Mouse (Mus musculus) left cerebral cortex, adult 2 months (tissue): ENCODE data around the gene Shank2. TPM values are rescaled to one million over a fixed set of nuclear protein-coding genes. Genes with fewer than 3 reads are reported as not detected.

Experiments
- DNase-seq, 2 experiments: peaks; one replicate each; pipeline ENCODE4 v3.0.0; 2021 to 2022; ENCODE audit warnings: low spot score in 2 of 2, mixed read lengths in 1 of 2; ENCODE audit errors: extremely low spot score in 1 of 2
- H3K27ac ChIP-seq: fragments of 200-600 bp; 2 replicates; pipeline ENCODE4 v1.8.1; 2022
- H3K4me3 ChIP-seq: fragments of 200-600 bp; 2 replicates; pipeline ENCODE4 v1.8.1; 2022
- CTCF ChIP-seq: fragments of 200-600 bp; IDR thresholded peaks from 2 replicates; pipeline ENCODE4 v1.8.1; 2022; ENCODE audit warnings: antibody characterized with exemption, mild to moderate bottlenecking, moderate library complexity
- intact Hi-C: fragments of 180-260 bp; cut with DNase I; formaldehyde crosslinking; loops from one replicate; pipeline ENCODE4 v1.15.1; 2025
- total RNA-seq, 2 experiments: library from RNA; stranded (reverse); gene quantifications; 2 replicates each; pipeline ENCODE4 v1.2.3; 2021

Gene Shank2
- total RNA-seq, 2 experiments from 2014 or later = 163 to 170 TPM

DNA sequence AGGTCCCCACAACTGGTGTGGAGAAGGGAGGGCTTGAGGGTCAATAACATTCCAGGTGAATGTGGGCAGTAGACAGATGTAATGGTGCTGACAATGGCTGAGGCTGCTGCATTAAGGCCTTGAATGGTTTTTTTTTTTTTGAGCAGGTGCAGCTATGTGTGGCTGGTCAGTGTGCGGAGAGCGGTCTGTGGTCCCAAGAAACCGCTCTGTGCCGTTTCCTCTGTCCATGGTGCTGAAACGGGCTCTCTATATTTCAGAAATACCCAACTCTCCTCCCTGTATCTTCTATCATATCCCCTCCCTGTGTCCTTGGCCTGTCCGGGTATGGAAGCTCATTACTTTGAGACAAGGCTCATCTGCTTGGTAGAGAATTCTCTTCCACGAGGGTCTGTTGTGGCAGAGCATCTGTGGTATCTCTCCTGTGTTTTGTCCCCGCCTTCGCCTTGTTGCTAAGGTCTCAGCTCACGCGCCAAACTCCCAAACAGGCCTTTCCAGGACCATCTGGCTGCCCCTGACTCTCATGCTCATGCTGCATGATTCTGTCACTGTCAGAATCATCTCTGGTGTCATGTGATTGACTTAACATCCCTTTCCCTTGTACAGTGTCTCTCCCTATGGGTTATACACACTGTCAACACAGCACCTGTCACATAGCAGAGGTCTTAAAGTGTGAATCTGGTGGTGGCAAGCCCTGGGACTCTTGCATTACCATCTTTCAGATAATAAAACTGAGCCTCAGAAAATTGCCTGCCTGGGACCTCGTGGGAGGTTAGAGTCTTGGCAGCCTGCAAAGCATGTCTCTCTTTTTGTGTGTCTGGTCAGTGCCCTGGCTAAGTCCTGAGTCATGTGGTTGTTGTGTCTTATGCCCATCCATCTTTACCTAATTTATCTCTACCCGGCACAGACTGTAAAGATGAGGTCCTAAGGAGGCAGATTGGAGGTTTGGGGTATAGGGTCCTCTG, 292.8 kb downstream of the Shank2 start:
- H3K4me3 ChIP-seq = no peak overlapping the region
- no peak overlapping the region for H3K27ac ChIP-seq
- DNase-seq = no peak
- intact Hi-C loops = no loop called here
- no peak for TF ChIP-seq CTCF

DNA sequence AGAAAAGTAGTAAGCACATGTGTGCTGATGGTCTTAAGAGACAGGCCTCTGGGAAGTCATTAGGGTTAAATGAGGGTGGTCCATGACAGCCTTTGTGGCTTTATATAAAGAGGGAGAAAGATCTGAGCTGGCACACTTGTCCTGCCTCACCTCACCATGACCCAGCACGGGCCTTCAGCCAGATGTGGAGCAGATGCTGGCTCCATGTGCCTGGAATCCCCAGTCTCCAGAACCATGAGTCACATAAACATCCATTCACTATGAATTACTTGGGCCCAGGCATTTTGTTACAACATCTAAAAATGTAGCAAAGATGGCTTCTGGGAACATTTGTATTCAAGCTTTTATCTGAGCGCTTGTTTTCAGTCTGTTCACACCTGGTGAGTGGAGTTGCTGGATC, 297.6 kb downstream of the Shank2 start:
- Histone ChIP-seq H3K27ac (no peak overlapping the region), H3K4me3 (no peak overlapping the region)
- intact Hi-C loops = no loop called here
- no peak for DNase-seq
- TF ChIP-seq CTCF = no peak

DNA sequence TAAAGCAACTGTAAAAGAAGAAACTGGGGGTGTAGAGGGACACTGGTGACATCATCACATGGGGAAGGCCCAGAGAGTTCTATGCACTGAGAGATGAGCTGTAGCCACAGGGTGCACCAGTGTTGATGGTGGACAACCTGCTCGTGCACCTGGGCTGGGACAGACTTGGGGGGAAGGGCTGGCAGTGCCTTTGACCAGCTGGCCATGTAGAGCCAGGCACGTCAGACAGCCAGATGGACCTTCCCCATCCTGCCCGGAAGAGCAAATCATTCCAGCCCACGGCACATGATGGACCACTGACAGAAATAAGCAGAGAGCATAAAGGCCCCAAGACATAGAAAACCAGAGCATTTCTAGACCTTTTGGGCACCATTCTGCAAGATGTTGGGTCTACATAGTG, 299.9 kb downstream of the Shank2 start:
- DNase-seq = no peak
- H3K27ac ChIP-seq = no peak overlapping the region
- H3K4me3 ChIP-seq = no peak overlapping the region
- TF ChIP-seq CTCF = no peak
- intact Hi-C loops = no loop called here

DNA sequence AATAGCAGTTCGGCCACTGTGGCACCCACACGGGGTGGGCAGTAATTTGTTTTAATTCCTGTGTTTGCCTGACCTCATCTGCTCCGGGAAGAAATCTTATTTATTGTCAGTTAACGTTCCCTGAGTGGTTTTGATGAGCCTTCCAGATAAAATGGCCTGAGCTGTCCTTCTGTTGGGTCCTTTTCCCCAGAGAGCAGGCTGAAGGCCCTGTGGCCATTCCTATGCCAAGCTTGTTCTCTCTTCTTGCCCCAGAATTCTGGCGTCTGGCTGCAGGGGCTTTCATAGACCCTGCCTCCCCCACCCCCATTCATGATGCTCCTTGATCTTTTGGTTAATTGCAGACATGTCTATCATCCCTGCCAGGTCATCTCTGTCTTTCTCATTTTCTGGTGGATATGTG, 300.8 kb downstream of the Shank2 start:
- H3K27ac ChIP-seq = no peak overlapping the region
- no peak for DNase-seq
- H3K4me3 ChIP-seq = no peak overlapping the region
- intact Hi-C loops = no loop called here
- no peak for TF ChIP-seq CTCF

DNA sequence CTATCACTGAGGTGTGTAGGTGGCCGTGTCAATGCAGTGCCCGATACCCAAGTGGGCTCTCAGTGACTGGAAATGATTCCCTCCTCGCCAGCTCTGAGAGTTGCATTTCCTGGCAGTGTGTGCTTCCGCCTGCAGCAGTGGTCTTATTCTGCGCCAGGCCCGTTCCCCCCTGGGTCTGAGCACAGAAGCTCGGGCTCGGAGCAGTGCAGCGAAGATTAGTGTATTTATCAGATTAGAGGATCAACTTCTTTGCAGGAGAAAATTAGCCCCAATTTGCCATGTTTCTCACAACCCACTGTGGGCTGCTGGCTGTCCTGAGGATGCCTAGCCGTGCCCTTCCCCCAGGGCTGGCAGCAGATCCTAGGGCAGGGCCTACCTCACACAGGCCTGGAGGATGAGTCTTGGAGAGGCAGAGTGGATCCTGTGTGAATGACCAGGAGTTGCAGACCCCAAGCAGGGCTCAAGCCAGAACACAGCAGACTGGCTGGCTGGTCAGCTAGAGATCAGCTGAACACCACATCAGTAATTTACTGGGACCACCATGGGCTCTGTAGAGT, 306.2 kb downstream of the Shank2 start:
- no peak for TF ChIP-seq CTCF
- no peak overlapping the region for H3K27ac ChIP-seq

GRCm38 (mm10) chr7:144314438-144315105, 312.8 kb downstream of the Shank2 start:
- intact Hi-C loops = loop anchor here (5.0 kb wide), 1 partner anchor 103 kb away; no protein-coding TSS in a partner anchor
- DNase-seq = no peak
- TF ChIP-seq CTCF = no peak
- Histone ChIP-seq H3K27ac (peak overlapping the region; percentile 70), H3K4me3 (no peak overlapping the region)

More for the DNA sequence above, 306.2 kb downstream of the Shank2 start:
- no peak overlapping the region for H3K4me3 ChIP-seq
- no peak for DNase-seq
- intact Hi-C loops = no loop called here

- DNase-seq = peak in 1 of 2 experiments; percentile 35
- intact Hi-C loops = loop anchor here (2.0 to 5.0 kb wide), 2 partner anchors 31 to 101 kb away; no protein-coding TSS in a partner anchor
- Histone ChIP-seq H3K4me3 (no peak overlapping the region), H3K27ac (peak overlapping the region; percentile 82)
- TF ChIP-seq CTCF = no peak
Observed at GRCm38 (mm10) chr7:144316224-144316623, 314.5 kb downstream of the Shank2 start.

GRCm38 (mm10) chr7:144316797-144317196, 315.1 kb downstream of the Shank2 start:
- Histone ChIP-seq H3K27ac (peak overlapping the region; percentile 82), H3K4me3 (no peak overlapping the region)
- no peak for TF ChIP-seq CTCF
- intact Hi-C loops = loop anchor here (2.0 to 5.0 kb wide), 2 partner anchors 32 to 101 kb away; no protein-coding TSS in a partner anchor
- peak; percentile 76 to 79 for DNase-seq

- Histone ChIP-seq H3K4me3 (no peak overlapping the region), H3K27ac (peak overlapping the region; percentile 90)
- DNase-seq = no peak
- intact Hi-C loops = loop anchor here (2.0 kb wide), 1 partner anchor 39 kb away; no protein-coding TSS in a partner anchor
- TF ChIP-seq CTCF = no peak
Observed at GRCm38 (mm10) chr7:144324077-144324476, 322.3 kb downstream of the Shank2 start.

DNA sequence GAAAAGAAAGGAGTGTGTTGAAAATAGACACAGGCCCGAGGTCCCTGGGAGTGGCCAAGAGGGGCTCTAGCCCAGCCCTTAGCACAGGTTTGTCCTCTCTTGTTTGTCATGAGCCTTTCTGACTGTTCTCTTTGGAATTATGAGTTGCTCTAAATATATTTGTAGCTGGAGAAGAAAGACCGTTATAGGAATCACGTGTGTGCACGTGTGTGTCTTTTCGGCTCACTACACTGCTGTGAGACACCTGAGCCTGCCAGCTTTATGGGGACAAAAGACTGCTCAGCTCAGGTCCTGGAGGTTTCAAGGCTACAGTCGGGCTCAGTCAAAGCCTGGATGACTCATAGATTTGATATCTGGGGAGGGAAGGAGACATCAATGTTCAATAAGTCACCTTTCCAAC, 323.1 kb downstream of the Shank2 start:
- intact Hi-C loops = loop anchor here (2.0 to 5.0 kb wide), 2 partner anchors 40 to 108 kb away; no protein-coding TSS in a partner anchor

GRCm38 (mm10) chr7:144325603-144326002, 323.9 kb downstream of the Shank2 start:
- no peak overlapping the region for H3K4me3 ChIP-seq
- H3K27ac ChIP-seq = peak overlapping the region; percentile 90
- intact Hi-C loops = loop anchor here (2.0 to 5.0 kb wide), 2 partner anchors 41 to 108 kb away; no protein-coding TSS in a partner anchor
- DNase-seq = peak; percentile 58 to 67
- no peak for TF ChIP-seq CTCF

More for the DNA sequence above, 323.1 kb downstream of the Shank2 start:
- no peak overlapping the region for H3K4me3 ChIP-seq
- no peak for TF ChIP-seq CTCF
- H3K27ac ChIP-seq = peak overlapping the region; percentile 90
- DNase-seq = no peak
